Mouse (Mus musculus) embryonic fibroblast, embryonic 13.5 days (primary cell): ENCODE results near the gene Olfr1364. TPM values are rescaled to one million over a fixed set of nuclear protein-coding genes. Genes with fewer than 3 reads are reported as not detected.

ENCODE experiments used
- H3K27ac ChIP-seq: 2 replicates; pipeline ENCODE4 v1.5.1; 2012; ENCODE audit warnings: low read length, control low read depth, inconsistent platforms; ENCODE audit not compliant: insufficient read depth
- H3K4me1 ChIP-seq: 2 replicates; pipeline ENCODE4 v1.6.1; 2011; ENCODE audit warnings: low read length; ENCODE audit not compliant: control insufficient read depth, insufficient read depth
- H3K4me3 ChIP-seq: 2 replicates; pipeline ENCODE4 v1.5.1; 2011; ENCODE audit warnings: mild to moderate bottlenecking, control low read depth, low read length; ENCODE audit not compliant: insufficient read depth
- CTCF ChIP-seq: IDR thresholded peaks from 2 replicates; pipeline ENCODE4 v1.5.1; 2011; ENCODE audit warnings: mild to moderate bottlenecking, control low read depth, low read length, moderate library complexity, borderline replicate concordance; ENCODE audit not compliant: insufficient read depth
- POLR2A ChIP-seq: IDR thresholded peaks from 2 replicates; pipeline ENCODE4 v1.6.1; 2011; ENCODE audit warnings: low read depth, mild to moderate bottlenecking, control low read depth, low read length, moderate library complexity
- polyA plus RNA-seq: library from polyadenylated mRNA; stranded (reverse); fragments of >200 nt; gene quantifications from 2 replicates; pipeline ENCODE4 v1.2.4, GENCODE M21; 2011; ENCODE audit warnings: low read depth; ENCODE audit not compliant: missing spikeins, insufficient read length

Gene Olfr1364
- not detected in 2 replicates for polyA plus RNA-seq

DNA sequence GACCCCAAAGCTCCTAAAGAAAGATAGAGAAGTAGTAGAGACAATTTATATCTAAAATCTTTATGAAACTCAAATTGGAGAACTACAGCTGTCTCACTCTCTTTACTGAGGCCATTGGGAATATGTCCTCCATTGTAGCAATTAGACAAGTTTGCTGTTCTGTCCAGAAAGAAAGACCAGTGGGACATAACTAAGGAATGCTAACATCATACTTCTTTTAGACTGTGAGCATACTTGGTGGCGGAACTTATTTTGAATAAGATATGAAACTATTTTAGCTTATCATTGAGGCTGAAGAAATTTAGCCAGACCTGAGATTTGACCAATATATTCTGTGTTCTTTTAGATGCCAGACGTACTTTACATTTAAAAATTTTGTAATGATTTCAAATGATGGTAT lies at the start of gene Olfr1364:
TSS of gene Olfr1364 (minus strand) at position 101 of the 400 bp plus-strand sequence.
- TF ChIP-seq CTCF, result no peak
- TF ChIP-seq POLR2A, result no peak
- H3K4me1 ChIP-seq, result no peaks in the 10 kb centered on the region
- H3K27ac ChIP-seq, result no peak within 1 kb of the TSS
- no peak within 1 kb of the TSS for H3K4me3 ChIP-seq

DNA sequence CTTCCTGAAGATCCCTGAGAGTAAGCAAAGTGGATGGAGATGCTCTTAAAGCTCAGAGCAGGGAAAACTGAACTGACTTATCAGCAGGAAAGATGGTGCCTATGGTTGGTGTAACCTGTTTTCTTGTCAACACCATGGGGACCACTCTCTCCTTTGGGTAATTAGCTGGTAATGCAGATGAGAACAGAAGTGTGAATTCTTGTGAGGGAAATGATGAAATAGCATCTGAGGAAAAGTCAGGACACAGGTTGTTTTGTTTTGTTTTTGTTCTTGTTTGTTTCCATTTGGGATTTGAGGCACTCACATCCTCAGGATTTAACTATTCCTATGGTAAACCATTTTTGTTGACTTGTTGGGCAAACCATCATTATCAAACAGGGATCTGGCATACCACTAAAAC lies 32.4 kb upstream of the Olfr1364 start, which contains the start of gene Olfr1362:
TSS of gene Olfr1362 (minus strand) at position 101 of the 400 bp plus-strand sequence.
- TF ChIP-seq POLR2A (no peak), CTCF (no peak)
- no peak within 1 kb of the TSS for H3K4me3 ChIP-seq
- no peak within 1 kb of the TSS for H3K27ac ChIP-seq
- H3K4me1 ChIP-seq, result no peaks in the 10 kb centered on the region

DNA sequence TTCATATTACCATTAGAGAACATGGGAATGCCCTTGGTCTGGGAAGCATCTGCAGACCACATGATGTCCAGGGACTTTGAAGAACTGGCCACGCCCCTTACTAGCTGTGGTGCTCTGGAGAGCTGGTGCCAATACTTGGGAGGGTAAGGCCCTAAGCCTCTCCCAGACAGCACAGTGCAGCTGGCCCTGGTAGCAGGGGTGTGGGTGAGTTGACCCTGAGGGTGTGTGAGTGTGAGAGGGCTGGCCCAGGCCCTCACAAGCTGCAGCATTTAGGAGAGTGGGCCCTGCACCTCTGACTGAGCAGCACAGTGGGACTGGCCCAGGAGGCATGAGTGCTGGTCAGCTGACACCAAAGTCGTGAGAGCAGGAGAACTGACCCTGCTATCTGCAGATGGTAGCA lies 10.1 kb upstream of the Olfr1364 start:
- H3K4me1 ChIP-seq, result no peaks in the 10 kb centered on the region
- TF ChIP-seq CTCF (no peak), POLR2A (no peak)
- H3K4me3 ChIP-seq, result no peak overlapping the region
- no peak overlapping the region for H3K27ac ChIP-seq

DNA sequence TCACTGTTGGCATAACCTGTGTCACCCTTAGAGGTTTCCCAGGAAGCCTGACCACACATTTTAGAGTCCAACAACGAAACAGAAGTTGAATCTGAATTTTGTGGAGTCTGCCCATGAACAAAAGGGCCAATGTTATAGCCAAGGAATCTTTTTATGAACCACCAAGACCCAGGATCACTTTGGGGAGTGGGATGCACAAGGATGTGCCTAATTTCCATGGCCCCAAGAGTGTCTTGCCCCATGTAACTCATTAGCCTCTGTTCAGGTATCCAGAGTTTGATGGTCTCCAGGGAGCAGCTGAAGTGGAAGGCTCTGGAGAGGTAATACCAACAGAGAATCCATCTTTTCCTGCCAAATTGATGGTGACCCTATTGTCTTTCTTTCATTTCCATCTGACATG lies 21.8 kb downstream of the Olfr1364 start, which contains the start of gene Olfr1535:
TSS of gene Olfr1535 (minus strand) at position 101 of the 400 bp plus-strand sequence.
- no peaks in the 10 kb centered on the region for H3K4me1 ChIP-seq
- TF ChIP-seq POLR2A (no peak), CTCF (no peak)
- no peak within 1 kb of the TSS for H3K4me3 ChIP-seq
- H3K27ac ChIP-seq, result no peak within 1 kb of the TSS

DNA sequence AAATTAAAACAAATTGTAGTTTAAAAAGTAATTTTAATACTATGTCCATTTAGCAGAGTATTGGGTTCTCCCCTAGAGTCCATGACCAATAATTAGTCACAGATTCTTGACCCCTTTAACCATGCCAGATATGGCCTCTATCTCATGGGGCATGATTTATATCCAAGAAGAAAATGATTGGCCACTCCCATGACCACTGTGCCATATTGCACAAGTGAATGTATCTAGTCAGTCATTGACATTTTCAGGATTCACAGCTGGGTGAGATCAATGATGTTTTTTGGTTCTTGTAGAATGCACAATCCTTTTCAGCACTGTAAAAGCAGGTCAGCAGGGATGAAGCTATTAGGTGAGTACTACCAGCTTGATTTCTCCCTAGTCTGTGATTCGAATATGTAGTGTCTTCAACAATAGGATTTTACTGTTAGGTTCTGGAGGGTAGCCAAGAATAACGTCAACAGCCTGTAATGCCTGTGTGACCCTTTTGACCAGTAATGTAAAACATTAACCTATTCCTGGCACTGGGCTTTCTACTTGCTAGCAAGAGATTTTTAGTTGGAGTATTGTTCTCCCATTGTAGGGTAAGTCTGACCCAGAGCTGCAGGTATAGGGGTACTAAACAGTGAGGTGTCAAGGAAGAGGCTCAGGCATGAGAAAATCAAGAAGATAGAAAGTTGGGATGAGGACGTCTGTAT lies 31.0 kb downstream of the Olfr1364 start:
- TF ChIP-seq POLR2A, result no peak
- TF ChIP-seq CTCF, result no peak
- Histone ChIP-seq H3K4me1 (no peaks in the 10 kb centered on the region), H3K4me3 (no peak overlapping the region), H3K27ac (no peak overlapping the region)

DNA sequence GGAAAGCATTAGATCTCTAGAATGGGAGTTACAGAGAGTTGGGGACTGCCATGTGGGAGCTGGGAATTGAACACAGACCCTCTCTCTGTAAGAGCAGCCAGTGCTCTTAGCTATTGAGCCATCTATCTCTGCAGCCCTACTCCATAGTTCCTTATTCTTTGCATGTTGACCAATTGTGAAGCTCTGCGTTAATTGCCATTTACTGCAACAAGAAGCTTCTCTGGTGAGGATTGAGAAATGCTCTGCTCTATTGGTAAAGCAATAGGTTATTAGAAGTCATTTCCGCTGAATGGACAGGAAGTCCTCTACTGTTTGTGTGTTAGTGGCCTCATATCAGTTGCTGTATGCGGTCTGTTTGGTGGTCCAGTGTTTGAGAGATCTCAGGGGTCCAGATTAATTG lies 32.1 kb downstream of the Olfr1364 start:
- Histone ChIP-seq H3K27ac (no peak overlapping the region), H3K4me3 (no peak overlapping the region), H3K4me1 (no peaks in the 10 kb centered on the region)
- TF ChIP-seq POLR2A (no peak), CTCF (no peak)

DNA sequence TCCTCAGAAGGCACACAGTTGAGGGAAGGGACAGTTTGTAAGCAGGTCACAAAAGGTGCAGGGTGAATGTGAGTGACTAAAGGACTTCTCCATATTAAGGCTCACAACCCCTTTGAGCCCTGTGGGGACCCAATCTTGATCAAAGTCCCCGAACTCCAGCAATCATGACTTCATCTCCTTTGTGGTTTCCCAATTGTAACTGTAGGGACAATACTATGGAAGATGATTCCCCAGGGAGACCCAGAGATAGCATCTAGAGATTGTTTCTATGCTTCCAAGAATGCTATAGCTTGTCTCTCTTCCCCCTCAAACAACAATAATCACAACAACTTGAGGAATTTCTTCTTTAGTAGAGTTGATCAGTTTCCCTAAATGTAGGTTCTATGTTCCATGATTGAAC lies 38.9 kb downstream of the Olfr1364 start, which contains the start of gene Olfr1366:
TSS of gene Olfr1366 (minus strand) at position 101 of the 400 bp plus-strand sequence.
- Histone ChIP-seq H3K27ac (no peak within 1 kb of the TSS), H3K4me3 (no peak within 1 kb of the TSS), H3K4me1 (no peaks in the 10 kb centered on the region)
- TF ChIP-seq POLR2A (no peak), CTCF (no peak)

DNA sequence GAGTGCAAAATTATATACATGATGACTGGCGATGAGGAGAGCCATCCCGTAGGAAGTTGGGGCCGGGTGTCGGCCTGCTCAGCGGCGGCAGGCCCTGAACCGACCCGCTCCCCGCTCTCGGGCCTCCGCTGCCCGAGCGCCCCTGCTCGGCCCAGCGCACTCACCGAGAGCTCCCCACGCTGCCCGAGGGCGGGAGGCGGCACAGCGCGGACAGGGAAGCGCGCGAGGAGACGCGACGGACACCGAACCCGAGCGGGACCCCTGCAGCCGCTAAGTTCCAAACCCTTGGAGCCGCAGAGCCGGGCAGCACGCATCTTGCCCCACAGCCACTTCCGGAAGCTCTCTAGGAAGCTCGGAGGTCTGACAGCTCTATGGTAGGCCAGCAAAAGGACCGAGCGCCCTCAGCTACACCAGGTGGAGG lies 50.8 kb downstream of the Olfr1364 start, which contains the start of gene Zkscan8:
TSS of gene Zkscan8 (minus strand) at position 340 of the 421 bp plus-strand sequence.
- peak within 1 kb of the TSS; percentile 79 for H3K4me3 ChIP-seq
- no peaks in the 10 kb centered on the region for H3K4me1 ChIP-seq
- peak within 1 kb of the TSS; percentile 74 for H3K27ac ChIP-seq
- TF ChIP-seq CTCF, result no peak
- TF ChIP-seq POLR2A, result peak; percentile 63; the same call in 1 of the 2 replicates

DNA sequence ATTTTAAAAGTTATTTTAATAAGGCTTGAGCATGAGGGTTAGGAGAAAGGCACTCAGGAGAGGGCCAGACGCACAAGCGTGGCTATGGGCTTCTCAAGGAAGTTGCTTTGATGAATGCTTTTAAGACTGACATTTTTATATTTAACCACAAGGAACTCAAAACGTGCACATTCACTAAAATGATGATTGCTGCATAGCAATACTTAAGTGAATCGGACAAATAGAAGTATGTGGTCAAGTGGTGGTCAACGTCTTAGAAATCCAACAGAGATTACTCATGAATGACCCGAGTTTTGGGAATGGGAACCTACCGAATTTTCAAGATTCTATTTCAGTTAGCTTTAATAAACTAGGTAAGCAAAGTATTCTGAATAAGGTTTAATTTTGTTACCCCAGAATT lies 51.4 kb downstream of the Olfr1364 start:
- Histone ChIP-seq H3K4me3 (peak overlapping the region; percentile 43), H3K27ac (no peak overlapping the region)

More for the DNA sequence above, 51.4 kb downstream of the Olfr1364 start:
- TF ChIP-seq CTCF, result no peak
- no peak for TF ChIP-seq POLR2A
- no peaks in the 10 kb centered on the region for H3K4me1 ChIP-seq

Other genes with a start within 250 kb of the Olfr1364 start
- gene Olfr1367, start 234.8 kb downstream of the Olfr1364 start, polyA plus RNA-seq, result not detected in 2 replicates
- 6.2 and 8.7 TPM in 2 replicates for gene Zscan12, start 218.9 kb downstream of the Olfr1364 start, polyA plus RNA-seq
- 52.5 and 60.7 TPM in 2 replicates for gene Zkscan3, start 179.0 kb downstream of the Olfr1364 start, polyA plus RNA-seq
- gene Pgbd1, start 140.7 kb downstream of the Olfr1364 start, polyA plus RNA-seq, result 0.77 and 0.92 TPM in 2 replicates
- gene Zscan26, start 128.0 kb downstream of the Olfr1364 start, polyA plus RNA-seq, result 28.1 and 38.0 TPM in 2 replicates
- 0.78 and 1.4 TPM in 2 replicates for gene Nkapl, start 113.2 kb downstream of the Olfr1364 start, polyA plus RNA-seq
- gene Zkscan4, start 102.9 kb downstream of the Olfr1364 start, polyA plus RNA-seq, result 0.58 and 1.0 TPM in 2 replicates
- not detected in 2 replicates for gene Gm10065, start 102.3 kb downstream of the Olfr1364 start, polyA plus RNA-seq
- gene AK157302, start 86.5 kb downstream of the Olfr1364 start, polyA plus RNA-seq, result 0.40 and 0.73 TPM in 2 replicates
- 3.1 TPM in 1 of 2 replicates, not detected in the other for gene Gm11273, start 80.3 kb downstream of the Olfr1364 start, polyA plus RNA-seq
- 12.3 and 15.2 TPM in 2 replicates for gene Zkscan8, start 50.6 kb downstream of the Olfr1364 start, polyA plus RNA-seq
- gene Olfr1366, start 39.0 kb downstream of the Olfr1364 start, polyA plus RNA-seq, result not detected in 2 replicates
- 0.12 and 0.44 TPM in 2 replicates for gene Olfr1535, start 21.9 kb downstream of the Olfr1364 start, polyA plus RNA-seq
- gene Olfr1362, start 32.3 kb upstream of the Olfr1364 start, polyA plus RNA-seq, result not detected in 2 replicates
- not detected in 2 replicates for gene Olfr11, start 60.8 kb upstream of the Olfr1364 start, polyA plus RNA-seq
- gene Olfr1361, start 81.6 kb upstream of the Olfr1364 start, polyA plus RNA-seq, result not detected in 2 replicates
- not detected in 2 replicates for gene Olfr1360, start 95.6 kb upstream of the Olfr1364 start, polyA plus RNA-seq
- gene Olfr1359, start 116.4 kb upstream of the Olfr1364 start, polyA plus RNA-seq, result not detected in 2 replicates
- gene Hist1h2bl, start 134.4 kb upstream of the Olfr1364 start, polyA plus RNA-seq, result 3.5 TPM in 1 of 2 replicates, not detected in the other
- 5.0 TPM in 1 of 2 replicates, not detected in the other for gene Hist1h2ai, start 134.7 kb upstream of the Olfr1364 start, polyA plus RNA-seq
- 3.4 TPM in 1 of 2 replicates, not detected in the other for gene Hist1h3h, start 135.9 kb upstream of the Olfr1364 start, polyA plus RNA-seq
- 5.5 and 9.1 TPM in 2 replicates for gene Hist1h2bm, start 140.3 kb upstream of the Olfr1364 start, polyA plus RNA-seq
- gene Hist1h4j, start 153.3 kb upstream of the Olfr1364 start, polyA plus RNA-seq, result 2.6 and 4.1 TPM in 2 replicates
- 1.9 and 7.3 TPM in 2 replicates for gene Hist1h4k, start 168.7 kb upstream of the Olfr1364 start, polyA plus RNA-seq
- 5.3 TPM in 1 of 2 replicates, not detected in the other for gene Hist1h2ak, start 172.1 kb upstream of the Olfr1364 start, polyA plus RNA-seq
- 2.4 and 9.6 TPM in 2 replicates for gene Hist1h2bn, start 172.4 kb upstream of the Olfr1364 start, polyA plus RNA-seq
- gene Hist1h1b, start 198.9 kb upstream of the Olfr1364 start, polyA plus RNA-seq, result 2.3 and 7.8 TPM in 2 replicates
- gene Hist1h3i, start 201.6 kb upstream of the Olfr1364 start, polyA plus RNA-seq, result 4.3 and 8.6 TPM in 2 replicates
- not detected in 2 replicates for gene Hist1h2an, start 205.5 kb upstream of the Olfr1364 start, polyA plus RNA-seq
- 1.0 TPM in 1 of 2 replicates, not detected in the other for gene Hist1h2bp, start 205.7 kb upstream of the Olfr1364 start, polyA plus RNA-seq
- 1.0 and 2.3 TPM in 2 replicates for gene Hist1h2bq, start 228.4 kb upstream of the Olfr1364 start, polyA plus RNA-seq
- not detected in 2 replicates for gene Hist1h2ao, start 228.7 kb upstream of the Olfr1364 start, polyA plus RNA-seq
- gene Hist1h4m, start 230.0 kb upstream of the Olfr1364 start, polyA plus RNA-seq, result not detected in 2 replicates